Mouse (Mus musculus): ENCODE measurements around the gene Cdkn1c.

DNA sequence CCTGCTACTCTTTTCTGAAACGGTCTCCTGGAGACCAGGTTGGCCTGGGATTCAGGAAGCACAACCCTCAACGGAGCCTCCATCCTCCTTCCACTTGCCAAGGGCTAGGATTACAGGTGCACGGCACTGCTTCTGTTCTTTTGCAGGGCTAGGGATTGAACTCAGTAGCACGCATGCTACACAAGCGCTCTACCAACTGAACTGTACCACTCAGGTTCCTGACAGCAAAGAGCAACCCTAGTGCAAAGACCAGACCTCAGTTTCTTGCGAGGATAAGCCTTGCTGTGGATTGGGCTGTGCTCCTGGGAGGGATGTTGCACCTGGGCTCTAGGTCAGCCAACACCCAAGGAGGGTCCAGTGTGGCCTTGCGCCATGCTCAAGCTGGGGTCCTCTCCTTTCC lies 45.4 kb upstream of the Cdkn1c start:
- no peak for TF ChIP-seq CTCF (IDR thresholded peaks at IDR 0.05; ENCODE audit: low read depth)
- TF ChIP-seq EP300 (IDR thresholded peaks at IDR 0.05; ENCODE audit: low read depth): no peak
